Mouse (Mus musculus): Measurements from ENCODE around the gene Rab3il1. TPM values are rescaled to one million over a fixed set of nuclear protein-coding genes. Genes with fewer than 3 reads are reported as not detected.
A peak's percentile ranks its signal among the peaks of the same experiment; 100 is the strongest.

Rab3il1 gene
- polyA plus RNA-seq, 1 experiment from 2014 or later = 14.7 TPM

DNA sequence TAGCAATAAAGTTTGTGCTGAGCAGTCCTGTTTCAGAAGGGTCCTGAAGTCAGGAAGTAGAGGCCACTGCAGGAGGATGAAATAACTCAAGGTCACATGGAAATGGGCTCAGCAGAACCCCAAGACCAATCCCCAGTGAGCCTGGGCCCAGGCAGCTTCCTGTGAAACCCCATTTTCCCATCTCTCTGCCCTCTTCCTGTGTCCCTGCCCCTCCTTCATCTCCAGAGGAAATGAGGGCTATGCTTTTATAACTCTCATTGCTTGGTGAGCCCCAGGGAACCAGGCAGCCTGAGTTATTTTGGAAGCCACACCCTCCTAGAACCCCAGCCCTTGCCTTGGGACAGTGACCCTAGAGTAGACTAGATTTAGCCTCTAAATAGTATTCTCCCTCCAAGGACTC lies 48.1 kb downstream of the Rab3il1 start:
- 0 out of 2 replicates have a peak overlapping the region, but pooled peaks have one; percentile 24 for H3K27ac ChIP-seq (replicated peaks)
- H3K9ac ChIP-seq (ENCODE audit: low read length) = no peak overlapping the region
- no peaks in the 10 kb centered on the region; the same call in 1 of the 2 replicates for H3K4me1 ChIP-seq (replicated peaks; ENCODE audit: control insufficient read depth, insufficient read depth)
- H3K4me2 ChIP-seq (replicated peaks; ENCODE audit: low read depth) = no peak overlapping the region
- no peak for TF ChIP-seq EP300 (optimal IDR thresholded peaks at IDR 0.05)
- no peak for TF ChIP-seq CTCF (IDR thresholded peaks at IDR 0.05; ENCODE audit: low read depth)
- DNase-seq (ENCODE audit: low spot score) = no peak
- no peaks in the 10 kb centered on the region for H3K27me3 ChIP-seq (ENCODE audit: control insufficient read depth, insufficient read depth, low read length)
- no peaks in the 10 kb centered on the region for H3K9me3 ChIP-seq (ENCODE audit: control insufficient read depth, low read length)
- no peak for ATAC-seq (ENCODE audit: low FRiP score, low TSS enrichment)
- no peak overlapping the region for H3K4me3 ChIP-seq (ENCODE audit: low read depth, low read length)
- peaks cover 6% of the 10 kb centered on the region for H3K36me3 ChIP-seq (ENCODE audit: control insufficient read depth, insufficient read depth, low read length)

DNA sequence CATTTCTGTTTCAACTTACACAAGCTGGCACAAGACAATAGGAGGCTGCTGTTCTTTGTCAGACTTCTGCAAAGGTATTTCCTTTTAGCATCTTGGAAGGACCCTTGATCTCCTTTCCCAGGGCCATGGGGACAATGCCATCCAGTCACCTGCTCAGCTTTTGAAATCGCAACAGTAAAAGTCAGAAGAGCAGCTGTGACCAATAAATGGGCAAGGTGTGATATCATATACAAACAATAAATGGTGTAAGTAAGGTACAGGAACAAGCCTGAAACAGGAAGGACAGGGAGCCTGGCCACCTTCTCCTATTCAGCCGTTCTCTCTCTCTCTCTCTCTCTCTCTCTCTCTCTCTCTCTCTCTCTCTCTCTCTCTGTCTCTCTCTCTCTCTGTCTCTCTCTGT lies 49.0 kb downstream of the Rab3il1 start:
- peak; percentile 72 for ATAC-seq (ENCODE audit: low FRiP score, low TSS enrichment)
- Histone ChIP-seq H3K4me1 (replicated peaks; ENCODE audit: control insufficient read depth, insufficient read depth) (no peaks in the 10 kb centered on the region; the same call in 1 of the 2 replicates), H3K36me3 (ENCODE audit: control insufficient read depth, insufficient read depth, low read length) (peaks cover 11% of the 10 kb centered on the region), H3K27ac (replicated peaks) (no peak overlapping the region; the same call in 1 of the 2 replicates), H3K4me3 (ENCODE audit: low read depth, low read length) (no peak overlapping the region), H3K4me2 (replicated peaks; ENCODE audit: low read depth) (no peak overlapping the region), H3K9ac (ENCODE audit: low read length) (no peak overlapping the region), H3K9me3 (ENCODE audit: control insufficient read depth, low read length) (no peaks in the 10 kb centered on the region), H3K27me3 (ENCODE audit: control insufficient read depth, insufficient read depth, low read length) (no peaks in the 10 kb centered on the region)
- no peak for TF ChIP-seq CTCF (IDR thresholded peaks at IDR 0.05; ENCODE audit: low read depth)
- WGBS = 44% methylated on average over 2 of the region's 2 CpGs
- DNase-seq (ENCODE audit: low spot score) = no peak

DNA sequence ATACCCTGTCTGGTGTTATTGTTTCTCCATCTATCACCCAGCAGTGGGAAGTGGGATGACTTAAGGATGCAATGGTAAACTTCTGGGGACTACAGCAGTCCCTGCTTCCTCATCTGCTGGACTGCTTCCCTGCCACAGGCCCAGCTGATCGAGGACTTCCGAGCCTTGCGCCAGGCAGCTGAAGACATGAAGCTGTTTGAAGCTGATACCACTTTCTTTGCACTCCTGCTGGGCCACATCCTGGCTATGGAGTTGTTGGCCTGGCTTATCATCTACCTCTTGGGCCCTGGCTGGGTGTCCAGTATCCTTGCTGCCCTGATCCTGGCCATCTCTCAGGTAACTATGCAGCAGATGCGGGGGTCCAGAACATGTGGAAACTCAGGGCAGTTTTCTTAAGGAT lies 51.2 kb downstream of the Rab3il1 start:
- Histone ChIP-seq H3K9me3 (ENCODE audit: control insufficient read depth, low read length) (no peaks in the 10 kb centered on the region), H3K4me1 (replicated peaks; ENCODE audit: control insufficient read depth, insufficient read depth) (no peaks in the 10 kb centered on the region; the same call in 1 of the 2 replicates), H3K9ac (ENCODE audit: low read length) (no peak overlapping the region), H3K27me3 (ENCODE audit: control insufficient read depth, insufficient read depth, low read length) (no peaks in the 10 kb centered on the region), H3K36me3 (ENCODE audit: control insufficient read depth, insufficient read depth, low read length) (peaks cover 12% of the 10 kb centered on the region), H3K4me3 (ENCODE audit: low read depth, low read length) (no peak overlapping the region), H3K4me2 (replicated peaks; ENCODE audit: low read depth) (no peak overlapping the region), H3K27ac (replicated peaks) (no peak overlapping the region)
- ATAC-seq (ENCODE audit: low FRiP score, low TSS enrichment) (no peak), DNase-seq (ENCODE audit: low spot score) (no peak)
- no peak for TF ChIP-seq EP300 (optimal IDR thresholded peaks at IDR 0.05)
- WGBS = 82% methylated on average over 4 of the region's 4 CpGs

DNA sequence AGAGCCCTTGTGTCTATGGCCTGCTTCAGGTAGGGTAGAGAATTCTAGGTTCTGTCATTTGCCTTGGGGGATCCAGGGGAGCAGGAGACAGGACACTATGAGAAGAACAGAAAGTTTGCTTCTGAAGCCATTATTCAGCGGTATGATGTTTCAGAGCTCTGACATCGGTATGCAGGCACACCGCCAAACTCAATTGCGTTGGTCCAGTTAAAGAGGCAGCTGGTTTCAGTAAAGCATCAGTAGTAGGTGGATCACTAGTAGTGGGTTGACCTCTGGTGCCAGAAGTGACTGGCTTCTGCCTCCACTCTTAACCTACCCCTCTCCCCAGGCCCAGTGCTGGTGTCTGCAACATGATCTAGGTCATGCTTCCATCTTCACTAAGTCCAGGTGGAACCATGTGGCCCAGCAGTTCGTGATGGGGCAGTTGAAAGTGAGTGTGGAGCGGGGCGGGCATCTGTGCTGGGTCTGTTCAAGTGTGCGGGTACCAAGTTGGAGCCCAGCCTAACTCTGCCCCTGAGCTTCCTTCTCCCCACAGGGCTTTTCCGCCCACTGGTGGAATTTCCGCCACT lies 52.3 kb downstream of the Rab3il1 start:
- no peak overlapping the region for H3K9ac ChIP-seq (ENCODE audit: low read length)
- no peak overlapping the region for H3K4me3 ChIP-seq (ENCODE audit: low read depth, low read length)
- H3K9me3 ChIP-seq (ENCODE audit: control insufficient read depth, low read length) = no peaks in the 10 kb centered on the region
- no peak overlapping the region for H3K27ac ChIP-seq (replicated peaks)
- H3K27me3 ChIP-seq (ENCODE audit: control insufficient read depth, insufficient read depth, low read length) = no peaks in the 10 kb centered on the region
- no peaks in the 10 kb centered on the region; the same call in 1 of the 2 replicates for H3K4me1 ChIP-seq (replicated peaks; ENCODE audit: control insufficient read depth, insufficient read depth)
- DNase-seq (ENCODE audit: low spot score) (no peak), ATAC-seq (ENCODE audit: low FRiP score, low TSS enrichment) (no peak)
- no peak overlapping the region for H3K4me2 ChIP-seq (replicated peaks; ENCODE audit: low read depth)
- TF ChIP-seq EP300 (optimal IDR thresholded peaks at IDR 0.05) (no peak), CTCF (IDR thresholded peaks at IDR 0.05; ENCODE audit: low read depth) (no peak)
- peaks cover 12% of the 10 kb centered on the region for H3K36me3 ChIP-seq (ENCODE audit: control insufficient read depth, insufficient read depth, low read length)
- WGBS = 89% methylated on average over 10 of the region's 10 CpGs

DNA sequence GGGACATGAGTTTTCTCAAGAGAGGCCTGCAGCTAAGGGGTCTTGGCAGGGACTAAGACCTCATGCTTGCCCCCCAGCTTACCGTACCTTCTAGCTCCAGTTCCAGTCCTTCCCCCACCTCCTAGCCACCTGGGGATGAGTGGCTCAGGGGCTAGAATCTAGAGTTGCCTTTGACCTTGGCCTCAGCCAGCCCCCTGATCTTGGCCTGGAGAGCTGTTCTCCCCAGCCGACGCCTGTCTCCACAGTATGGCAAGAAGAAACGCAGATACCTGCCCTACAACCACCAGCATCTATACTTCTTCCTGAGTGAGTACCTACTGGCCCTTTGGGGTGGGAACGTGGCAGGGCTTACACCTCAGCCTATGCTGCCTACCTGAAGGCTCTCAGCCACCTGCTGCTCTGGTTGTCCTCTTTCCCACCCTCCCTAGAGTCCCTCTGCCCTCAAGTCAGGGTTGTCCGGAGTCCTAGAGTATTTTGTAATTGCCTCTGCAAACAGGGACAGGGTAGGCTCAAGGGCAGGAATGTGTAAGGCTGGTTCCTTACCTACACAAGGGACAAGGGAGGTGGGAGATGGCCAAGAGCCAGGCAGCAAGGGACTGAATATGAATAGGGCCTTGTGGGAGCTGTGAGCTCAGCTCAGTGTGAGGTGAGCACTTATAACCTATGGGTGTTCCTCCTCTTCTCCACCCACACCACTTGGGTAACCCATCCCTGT lies 53.0 kb downstream of the Rab3il1 start:
- DNase-seq (ENCODE audit: low spot score) = no peak
- WGBS = 78% methylated on average over 6 of the region's 6 CpGs
- TF ChIP-seq EP300 (optimal IDR thresholded peaks at IDR 0.05) (no peak), CTCF (IDR thresholded peaks at IDR 0.05; ENCODE audit: low read depth) (no peak)
- Histone ChIP-seq H3K9me3 (ENCODE audit: control insufficient read depth, low read length) (no peaks in the 10 kb centered on the region), H3K4me2 (replicated peaks; ENCODE audit: low read depth) (no peak overlapping the region), H3K4me1 (replicated peaks; ENCODE audit: control insufficient read depth, insufficient read depth) (no peaks in the 10 kb centered on the region; the same call in 1 of the 2 replicates), H3K27me3 (ENCODE audit: control insufficient read depth, insufficient read depth, low read length) (no peaks in the 10 kb centered on the region), H3K27ac (replicated peaks) (no peak overlapping the region), H3K36me3 (ENCODE audit: control insufficient read depth, insufficient read depth, low read length) (peaks cover 12% of the 10 kb centered on the region), H3K4me3 (ENCODE audit: low read depth, low read length) (no peak overlapping the region), H3K9ac (ENCODE audit: low read length) (no peak overlapping the region)
- ATAC-seq (ENCODE audit: low FRiP score, low TSS enrichment) = no peak

DNA sequence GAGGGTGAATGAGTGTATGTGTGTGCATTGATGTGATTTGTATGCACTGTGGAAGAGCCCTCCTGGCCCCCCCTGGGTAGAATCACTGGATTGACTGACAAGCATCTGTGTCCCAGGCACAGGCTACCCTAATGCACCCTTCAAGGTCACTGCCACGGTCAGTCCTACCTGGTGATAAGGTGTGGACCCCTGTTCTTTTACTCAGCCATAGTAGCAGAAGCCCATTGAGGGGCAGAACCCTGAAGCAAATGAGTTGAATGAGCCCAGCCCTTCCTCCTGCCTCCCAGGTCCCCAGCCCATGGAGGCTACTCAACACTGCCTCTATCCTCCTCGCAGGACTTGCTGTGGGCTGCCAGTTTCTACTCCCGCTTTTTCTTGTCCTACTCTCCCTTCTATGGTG lies 53.8 kb downstream of the Rab3il1 start:
- H3K4me1 ChIP-seq (replicated peaks; ENCODE audit: control insufficient read depth, insufficient read depth) = no peaks in the 10 kb centered on the region
- H3K9ac ChIP-seq (ENCODE audit: low read length) = no peak overlapping the region
- H3K36me3 ChIP-seq (ENCODE audit: control insufficient read depth, insufficient read depth, low read length) = peaks cover 12% of the 10 kb centered on the region
- DNase-seq (ENCODE audit: low spot score) (no peak), ATAC-seq (ENCODE audit: low FRiP score, low TSS enrichment) (no peak)
- WGBS = 78% methylated on average over 3 of the region's 3 CpGs
- no peak overlapping the region for H3K4me2 ChIP-seq (replicated peaks; ENCODE audit: low read depth)
- H3K9me3 ChIP-seq (ENCODE audit: control insufficient read depth, low read length) = no peaks in the 10 kb centered on the region
- TF ChIP-seq CTCF (IDR thresholded peaks at IDR 0.05; ENCODE audit: low read depth) = no peak
- no peak for TF ChIP-seq EP300 (optimal IDR thresholded peaks at IDR 0.05)
- no peak overlapping the region for H3K4me3 ChIP-seq (ENCODE audit: low read depth, low read length)
- no peaks in the 10 kb centered on the region for H3K27me3 ChIP-seq (ENCODE audit: control insufficient read depth, insufficient read depth, low read length)
- H3K27ac ChIP-seq (replicated peaks) = no peak overlapping the region

Measured in stomach, postnatal 0 days (tissue).